Mouse (Mus musculus): ENCODE results near the gene Uba6.

DNA sequence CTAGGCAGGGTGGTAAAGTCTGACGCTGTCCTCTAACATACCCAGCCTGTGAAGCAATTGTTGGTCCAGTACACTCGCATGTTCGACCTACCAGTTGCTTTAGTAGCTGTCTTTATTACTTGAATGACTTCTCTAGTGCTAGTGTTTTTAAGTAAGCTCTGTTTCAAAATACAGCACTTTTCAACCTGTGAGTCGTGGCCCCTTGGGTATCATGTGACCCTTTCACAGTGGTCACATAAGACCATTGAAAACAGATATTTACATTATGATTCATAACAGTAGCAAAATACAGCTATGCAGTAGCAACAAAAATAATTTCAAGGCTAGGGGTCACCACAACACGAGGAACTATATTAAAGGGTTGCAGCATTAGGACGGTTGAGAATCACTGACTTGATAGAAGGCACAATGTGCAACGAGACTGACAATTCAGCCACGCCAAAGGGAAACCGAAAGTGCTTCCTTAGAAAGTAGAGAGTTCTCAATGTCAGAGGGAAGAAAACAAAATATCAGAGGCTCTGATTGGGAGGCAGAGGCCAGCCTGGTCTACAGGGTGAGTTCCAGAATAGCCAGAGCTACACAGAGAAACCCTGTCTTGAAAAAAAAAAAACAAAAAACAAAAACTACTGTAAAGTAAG, 54.0 kb downstream of the Uba6 start:
- TF ChIP-seq CTCF (IDR thresholded peaks at IDR 0.05; ENCODE audit: low read depth, low read length) (no peak), POLR2A (IDR thresholded peaks at IDR 0.05; ENCODE audit: extremely low read depth, insufficient read depth, low read length) (no peak)

All from liver, adult 2 months (tissue).